Mouse (Mus musculus): Measurements from ENCODE around the gene Rps11.

DNA sequence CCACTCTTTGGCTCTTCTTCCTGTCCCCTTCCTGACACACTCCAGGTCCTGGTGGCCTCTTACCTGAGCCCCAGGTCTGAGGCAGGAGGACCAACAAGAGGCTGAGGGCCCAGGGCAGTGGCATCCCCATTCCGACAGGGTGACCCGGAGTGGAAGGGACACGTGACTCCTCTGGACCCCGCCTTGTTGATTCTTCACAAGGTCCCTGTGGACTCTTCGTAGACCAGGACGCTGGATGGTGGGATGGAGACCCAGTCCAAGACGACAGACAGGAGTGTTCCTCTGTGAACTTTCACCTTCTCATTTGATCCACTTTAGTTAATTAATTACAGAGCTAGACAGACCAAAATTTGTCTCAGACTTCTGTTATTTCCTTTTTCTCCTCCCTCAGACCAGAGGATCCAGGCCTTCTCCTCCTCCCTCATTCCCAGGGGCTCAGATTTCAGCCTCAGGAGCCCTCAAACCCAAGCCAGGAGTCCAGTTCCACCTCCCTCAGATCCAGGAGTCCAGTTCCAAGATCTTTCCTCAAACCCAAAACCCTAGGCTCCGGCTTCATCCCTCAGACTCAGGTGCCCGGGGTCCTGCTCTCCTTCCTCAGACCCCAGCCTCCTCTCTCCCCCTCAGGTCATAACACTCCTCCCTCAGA, 21.2 kb downstream of the Rps11 start:
- TF ChIP-seq MAFK (IDR thresholded peaks at IDR 0.05; ENCODE audit: insufficient read depth, low read depth, low read length) (no peak), ZC3H11A (IDR thresholded peaks at IDR 0.05; ENCODE audit: borderline replicate concordance, low read depth, low read length) (no peak), ZNF384 (IDR thresholded peaks at IDR 0.05; ENCODE audit: low read depth, low read length) (no peak), HCFC1 (IDR thresholded peaks at IDR 0.05; ENCODE audit: borderline replicate concordance, insufficient read depth, low read length) (no peak), CHD2 (IDR thresholded peaks at IDR 0.05; ENCODE audit: low read depth, low read length) (no peak)

Data from ES-E14 (cell line).